Mouse (Mus musculus): ENCODE data around the gene Kansl1.

Gene Kansl1

GRCm38 (mm10) chr11:104376291-104376690, 92.4 kb downstream of the Kansl1 start:
- DNase-seq (ENCODE audit: extremely low read depth, low read depth, low spot score) = no peak

- no peak for DNase-seq (ENCODE audit: extremely low read depth, low read depth, low spot score)
These were observed 101.0 kb downstream of the Kansl1 start for GRCm38 (mm10) chr11:104367486-104368190.

- DNase-seq (ENCODE audit: extremely low read depth, low read depth, low spot score) = no peak
These were observed 104.6 kb downstream of the Kansl1 start for GRCm38 (mm10) chr11:104363823-104364600.

- DNase-seq (ENCODE audit: extremely low read depth, low read depth, low spot score) = no peak
These were observed 106.0 kb downstream of the Kansl1 start for GRCm38 (mm10) chr11:104362704-104363103.

GRCm38 (mm10) chr11:104361790-104362189, 106.9 kb downstream of the Kansl1 start:
- no peak for DNase-seq (ENCODE audit: extremely low read depth, low read depth, low spot score)

GRCm38 (mm10) chr11:104346931-104347330, 121.7 kb downstream of the Kansl1 start:
- DNase-seq (ENCODE audit: extremely low read depth, low read depth, low spot score) = no peak

- no peak for DNase-seq (ENCODE audit: extremely low read depth, low read depth, low spot score)
These were observed 133.7 kb downstream of the Kansl1 start for GRCm38 (mm10) chr11:104334946-104335345.

GRCm38 (mm10) chr11:104334115-104334514, 134.5 kb downstream of the Kansl1 start:
- no peak for DNase-seq (ENCODE audit: extremely low read depth, low read depth, low spot score)

GRCm38 (mm10) chr11:104332105-104332504, 136.6 kb downstream of the Kansl1 start:
- no peak for DNase-seq (ENCODE audit: extremely low read depth, low read depth, low spot score)

- no peak for DNase-seq (ENCODE audit: extremely low read depth, low read depth, low spot score)
These were observed 137.5 kb downstream of the Kansl1 start for GRCm38 (mm10) chr11:104331208-104331607.

- no peak for DNase-seq (ENCODE audit: extremely low read depth, low read depth, low spot score)
These were observed 138.5 kb downstream of the Kansl1 start for GRCm38 (mm10) chr11:104330151-104330550.

GRCm38 (mm10) chr11:104329185-104329926, 139.3 kb downstream of the Kansl1 start:
- DNase-seq (ENCODE audit: extremely low read depth, low read depth, low spot score) = no peak

- no peak for DNase-seq (ENCODE audit: extremely low read depth, low read depth, low spot score)
These were observed 140.7 kb downstream of the Kansl1 start for GRCm38 (mm10) chr11:104327946-104328345.

- DNase-seq (ENCODE audit: extremely low read depth, low read depth, low spot score) = no peak
These were observed 141.2 kb downstream of the Kansl1 start for GRCm38 (mm10) chr11:104327462-104327861.

GRCm38 (mm10) chr11:104322142-104322541, 146.5 kb downstream of the Kansl1 start:
- DNase-seq (ENCODE audit: extremely low read depth, low read depth, low spot score) = no peak

- DNase-seq (ENCODE audit: extremely low read depth, low read depth, low spot score) = no peak
These were observed 148.2 kb downstream of the Kansl1 start for GRCm38 (mm10) chr11:104320511-104320910.

GRCm38 (mm10) chr11:104318940-104319781, 149.5 kb downstream of the Kansl1 start:
- no peak for DNase-seq (ENCODE audit: extremely low read depth, low read depth, low spot score)

- no peak for DNase-seq (ENCODE audit: extremely low read depth, low read depth, low spot score)
These were observed 151.0 kb downstream of the Kansl1 start for GRCm38 (mm10) chr11:104317631-104318030.

GRCm38 (mm10) chr11:104316685-104317400, 151.8 kb downstream of the Kansl1 start:
- no peak for DNase-seq (ENCODE audit: extremely low read depth, low read depth, low spot score)

GRCm38 (mm10) chr11:104315703-104316102, 153.0 kb downstream of the Kansl1 start:
- DNase-seq (ENCODE audit: extremely low read depth, low read depth, low spot score) = no peak
